Mouse (Mus musculus) heart, adult 2 months (tissue): Measurements from ENCODE around the gene Tacc2.

Experiments
- CTCF ChIP-seq: fragments of 200-600 bp; IDR thresholded peaks from 2 replicates; pipeline ENCODE4 v1.8.1; 2022; ENCODE audit warnings: antibody characterized with exemption, mild to moderate bottlenecking, moderate library complexity
- POLR2A ChIP-seq: fragments of 200-500 bp; IDR thresholded peaks from 2 replicates; pipeline ENCODE4 v1.6.1; 2011; ENCODE audit warnings: mild to moderate bottlenecking, low read depth, low read length, control low read depth; ENCODE audit not compliant: insufficient read depth

DNA sequence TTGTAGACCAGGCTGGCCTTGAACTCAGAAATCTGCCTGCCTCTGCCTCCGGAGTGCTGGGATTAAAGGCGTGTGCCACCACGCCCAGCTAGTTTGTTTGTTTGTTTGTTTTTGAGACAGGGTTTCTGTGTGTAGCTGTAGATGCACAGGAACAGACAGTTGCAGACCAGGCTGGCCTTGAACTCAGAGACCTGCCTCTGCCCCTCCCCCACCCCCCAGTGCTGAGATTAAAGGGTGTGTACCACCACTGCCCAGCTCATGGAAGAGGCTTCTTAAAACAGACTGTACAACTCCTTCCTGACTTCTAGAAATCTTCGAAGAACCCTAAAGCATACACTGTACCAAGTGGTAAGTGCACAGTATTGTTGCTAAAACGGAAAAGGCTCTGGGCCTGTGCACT, 31.8 kb upstream of the Tacc2 start:
- TF ChIP-seq CTCF (no peak), POLR2A (no peak)
